Mouse (Mus musculus): Measurements from ENCODE around the gene 1700061G19Rik.
"Not testable (repeated sequence)": the region's sequence is repeated elsewhere in the genome, so short reads cannot be mapped to it uniquely, and the experiment has no call there.

- TF ChIP-seq POLR2A (IDR thresholded peaks at IDR 0.05; ENCODE audit: low read depth, low read length); CTCF (IDR thresholded peaks at IDR 0.05; ENCODE audit: extremely low read depth, insufficient read depth, insufficient read length, insufficient replicate concordance): not testable (repeated sequence)
Observed at GRCm38 (mm10) chr17:56909764-56910163, 34.5 kb downstream of the 1700061G19Rik start.

Data from spleen, adult 2 months (tissue).